12 mouse cellular contexts compared by ENCODE assay signal in genomic region chr13:28556385-28556938, GRCm38 (mm10).
A peak's percentile ranks its signal among the peaks of the same experiment; 100 is the strongest.
DNase-seq lines count a peak whose midpoint lies in the region; ATAC-seq and TF ChIP-seq lines count a peak whose summit lies in the region.
"Had no signal": no experiment of that assay in that cellular context is flagged by ENCODE, and none has a peak within 500 bp of the region (broad histone marks: within the 10 kb centered on the region; RNA-seq: fewer than 3 reads in every experiment).

No protein-coding gene starts in this region.

- no peaks in the 10 kb centered on the region; a peak in 1 of 4 replicates for H3K4me1 ChIP-seq in MEL (ENCODE audit: control insufficient read depth in 1 of 2, insufficient read depth in 2 of 2, low read length in 2 of 2)
- peaks cover 56% of the 10 kb centered on the region for H3K4me1 ChIP-seq in limb, embryonic 12.5 days (replicated peaks)
- H3K4me1 ChIP-seq in midbrain, embryonic 11.5 days (ENCODE audit: control insufficient read depth, insufficient read depth, low read length) = peaks cover 6% of the 10 kb centered on the region

- no peak for TF ChIP-seq CTCF in MEL (IDR thresholded peaks at IDR 0.05 in 2 of 3, conservative IDR thresholded peaks at IDR 0.05 in 1 of 3; ENCODE audit: control insufficient read depth in 1 of 3, insufficient read depth in 1 of 3, low read depth in 2 of 3, low read length in 3 of 3, poor library complexity in 1 of 3, severe bottlenecking in 1 of 3)

- no peaks in the 10 kb centered on the region for H3K9me3 ChIP-seq in MEL (replicated peaks; ENCODE audit: insufficient read depth, low read length)
- H3K9me3 ChIP-seq in limb, embryonic 12.5 days = no peaks in the 10 kb centered on the region
- H3K9me3 ChIP-seq in midbrain, embryonic 11.5 days (ENCODE audit: control insufficient read depth, low read length) = no peaks in the 10 kb centered on the region
- H3K9me3 ChIP-seq: forebrain, embryonic 15.5 days; midbrain, embryonic 13.5 days had no signal

- peak in 1 of 2 experiments; percentile 53; a peak in 1 of 4 replicates for TF ChIP-seq EP300 in MEL (IDR thresholded peaks at IDR 0.05; ENCODE audit: low read depth in 1 of 2, low read length in 2 of 2)

- TF ChIP-seq POLR2A in MEL (IDR thresholded peaks at IDR 0.05; ENCODE audit: control insufficient read depth in 1 of 2, insufficient read depth in 1 of 2, low read depth in 1 of 2, low read length in 2 of 2, poor library complexity in 1 of 2) = no peak

- no peaks in the 10 kb centered on the region for H3K79me2 ChIP-seq in MEL (ENCODE audit: control insufficient read depth, insufficient read depth, low read length, poor library complexity)

- peak; percentile 25 for DNase-seq in MEL (ENCODE audit: low read depth, low spot score)
- DNase-seq in embryo, embryonic 11 days = peak; percentile 52
- DNase-seq in gastrocnemius, postnatal 4 days (ENCODE audit: low spot score in 2 of 2) = no peak
- DNase-seq in midbrain, embryonic 11.5 days (ENCODE audit: low spot score, missing footprints) = no peak
- DNase-seq in cerebellum, adult 8-10 months = no peak
- DNase-seq in layer of hippocampus, adult 8-10 months (ENCODE audit: low spot score in 2 of 2) = no peak
- DNase-seq: left cerebral cortex, postnatal 4 days had no signal

- no peak for TF ChIP-seq RAD21 in MEL (IDR thresholded peaks at IDR 0.05; ENCODE audit: low read depth, low read length)

- no peak overlapping the region for H3K9ac ChIP-seq in MEL (ENCODE audit: control insufficient read depth, low read depth, low read length, poor library complexity, severe bottlenecking)
- no peak overlapping the region for H3K9ac ChIP-seq in limb, embryonic 12.5 days (replicated peaks)
- no peak overlapping the region for H3K9ac ChIP-seq in midbrain, embryonic 11.5 days (ENCODE audit: low read length)
- H3K9ac ChIP-seq: forebrain, embryonic 15.5 days; midbrain, embryonic 13.5 days had no signal

- no peak for ATAC-seq in limb, embryonic 12.5 days (ENCODE audit: insufficient number of reproducible peaks, insufficient read depth, low FRiP score, low TSS enrichment, low read depth)
- peak; percentile 75 for ATAC-seq in megakaryocyte progenitor cell, adult 5-6 weeks (replicated peaks; ENCODE audit: poor library complexity)
- no peak for ATAC-seq in midbrain, embryonic 11.5 days (ENCODE audit: low FRiP score)
- ATAC-seq: forebrain, embryonic 15.5 days; intestine, embryonic 16.5 days; midbrain, embryonic 13.5 days had no signal

- H3K4me3 ChIP-seq in MEL (ENCODE audit: control insufficient read depth in 1 of 2, insufficient read depth in 1 of 2, low read depth in 2 of 2, low read length in 2 of 2) = no peak overlapping the region
- no peak overlapping the region for H3K4me3 ChIP-seq in limb, embryonic 12.5 days (replicated peaks)
- no peak overlapping the region for H3K4me3 ChIP-seq in midbrain, embryonic 11.5 days (ENCODE audit: low read depth, low read length)
- H3K4me3 ChIP-seq: forebrain, embryonic 15.5 days; midbrain, embryonic 13.5 days had no signal

- no peaks in the 10 kb centered on the region for H3K27me3 ChIP-seq in MEL (ENCODE audit: control insufficient read depth in 1 of 2, insufficient read depth in 2 of 2, low read length in 2 of 2)
- H3K27me3 ChIP-seq in limb, embryonic 12.5 days = no peaks in the 10 kb centered on the region
- no peaks in the 10 kb centered on the region for H3K27me3 ChIP-seq in midbrain, embryonic 11.5 days (ENCODE audit: control insufficient read depth, insufficient read depth, low read length)
- H3K27me3 ChIP-seq: forebrain, embryonic 15.5 days; midbrain, embryonic 13.5 days had no signal

- H3K4me2 ChIP-seq in limb, embryonic 12.5 days = no peak overlapping the region
- H3K4me2 ChIP-seq in midbrain, embryonic 11.5 days = no peak overlapping the region
- H3K4me2 ChIP-seq: forebrain, embryonic 15.5 days; midbrain, embryonic 13.5 days had no signal

- 28% methylated on average over 5 of the region's 5 CpGs for WGBS in limb, embryonic 12.5 days
- 75% methylated on average over 5 of the region's 5 CpGs for WGBS in midbrain, embryonic 11.5 days

- H3K36me3 ChIP-seq in MEL (ENCODE audit: control insufficient read depth in 1 of 2, insufficient read depth in 2 of 2, low read length in 2 of 2) = no peaks in the 10 kb centered on the region
- peaks cover 14% of the 10 kb centered on the region; the same call in 1 of the 2 replicates for H3K36me3 ChIP-seq in limb, embryonic 12.5 days
- no peaks in the 10 kb centered on the region for H3K36me3 ChIP-seq in midbrain, embryonic 11.5 days (ENCODE audit: control insufficient read depth, insufficient read depth, low read length)

- no peak overlapping the region for H3K27ac ChIP-seq in MEL (ENCODE audit: control insufficient read depth, low read depth, low read length)
- H3K27ac ChIP-seq in limb, embryonic 12.5 days = peak overlapping the region; percentile 78; the same call in 1 of the 2 replicates
- no peak overlapping the region for H3K27ac ChIP-seq in midbrain, embryonic 11.5 days (ENCODE audit: low read depth, low read length)
- H3K27ac ChIP-seq: forebrain, embryonic 15.5 days; midbrain, embryonic 13.5 days had no signal

TF ChIP-seq in MEL, 35 proteins besides CTCF, POLR2A, EP300 and RAD21:
- TF ChIP-seq SIN3A (IDR thresholded peaks at IDR 0.05; ENCODE audit: low read length) (no peak), MAX (IDR thresholded peaks at IDR 0.05; ENCODE audit: low read length) (no peak), RCOR1 (IDR thresholded peaks at IDR 0.05; ENCODE audit: low read depth, low read length) (0 out of 2 replicates have a peak, but pooled peaks have one; percentile 12), ETS1 (IDR thresholded peaks at IDR 0.05; ENCODE audit: low read depth, low read length) (peak; percentile 40; the same call in 1 of the 2 replicates), GATA1 (IDR thresholded peaks at IDR 0.05; ENCODE audit: low read depth, low read length) (peak; percentile 45; the same call in 1 of the 2 replicates), TBP (IDR thresholded peaks at IDR 0.05; ENCODE audit: low read depth, low read length) (no peak), MAFK (IDR thresholded peaks at IDR 0.05; ENCODE audit: borderline replicate concordance, low read depth, low read length) (no peak), TCF12 (IDR thresholded peaks at IDR 0.05; ENCODE audit: low read depth, low read length) (peak; percentile 84), GABPA (IDR thresholded peaks at IDR 0.05; ENCODE audit: low read depth, low read length) (no peak), TAL1 (IDR thresholded peaks at IDR 0.05; ENCODE audit: low read length) (peak; percentile 31)
TF ChIP-seq in MEL: peak in this region for 5.

Comparison
In these comparisons a context has a peak if more than half of its experiments do, and no peak if none do; other contexts are left out.
1. DNase-seq: peak in MEL (single experiment) and embryo, embryonic 11 days (single experiment); none in gastrocnemius, postnatal 4 days (0 of 2), midbrain, embryonic 11.5 days (single experiment), cerebellum, adult 8-10 months (single experiment) and layer of hippocampus, adult 8-10 months (0 of 2).